Mouse (Mus musculus): ENCODE data around the gene Tnfsf13.

DNA sequence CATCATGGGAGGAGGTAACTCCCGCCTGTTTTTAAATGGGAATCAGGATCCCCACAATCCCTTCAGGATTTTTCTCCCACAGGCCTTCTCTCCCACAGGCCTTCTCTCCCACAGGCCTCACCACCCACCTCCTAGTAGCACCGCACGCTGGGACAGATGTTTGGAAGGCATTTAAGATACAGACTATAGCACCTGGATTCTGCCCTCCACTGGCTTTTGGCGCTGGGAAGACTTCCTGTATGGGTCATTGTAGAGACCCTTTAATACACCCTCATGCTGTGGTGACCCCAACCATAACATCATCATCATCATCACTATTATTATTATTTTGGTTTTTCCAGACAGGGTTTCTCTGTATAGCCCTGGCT lies 21.9 kb upstream of the Tnfsf13 start:
- no peak for TF ChIP-seq CTCF (IDR thresholded peaks at IDR 0.05; ENCODE audit: control insufficient read depth, insufficient read depth, low read length)
- TF ChIP-seq POLR2A (IDR thresholded peaks at IDR 0.05; ENCODE audit: borderline replicate concordance, control insufficient read depth, low read depth, low read length), result no peak

All from bone marrow, adult 2 months (tissue).